Mouse (Mus musculus): ENCODE measurements around the gene Lrig3. TPM values are rescaled to one million over a fixed set of nuclear protein-coding genes. Genes with fewer than 3 reads are reported as not detected.
A peak's percentile ranks its signal among the peaks of the same experiment; 100 is the strongest.

Gene Lrig3
- total RNA-seq, 4 experiments from 2014 or later, result 4.5 to 5.9 (median 4.7) TPM

- peak; percentile 16 for DNase-seq
Measured at GRCm38 (mm10) chr10:125966481-125967251, 698 bp downstream of the Lrig3 start.

GRCm38 (mm10) chr10:125967436-125968160, 1.6 kb downstream of the Lrig3 start:
- no peak for DNase-seq

GRCm38 (mm10) chr10:125968191-125969132, 2.5 kb downstream of the Lrig3 start:
- no peak for DNase-seq

- no peak for DNase-seq
Measured at GRCm38 (mm10) chr10:125969133-125969490, 3.1 kb downstream of the Lrig3 start.

GRCm38 (mm10) chr10:125970031-125970430, 4.1 kb downstream of the Lrig3 start:
- DNase-seq, result no peak

- no peak for DNase-seq
Measured at GRCm38 (mm10) chr10:125970500-125970899, 4.5 kb downstream of the Lrig3 start.

GRCm38 (mm10) chr10:125973726-125974125, 7.8 kb downstream of the Lrig3 start:
- DNase-seq, result no peak

GRCm38 (mm10) chr10:125981938-125982337, 16.0 kb downstream of the Lrig3 start:
- no peak for DNase-seq

- no peak for DNase-seq
Measured at GRCm38 (mm10) chr10:125984473-125985035, 18.6 kb downstream of the Lrig3 start.

- DNase-seq, result no peak
Measured at GRCm38 (mm10) chr10:125985795-125986194, 19.8 kb downstream of the Lrig3 start.

- DNase-seq, result no peak
Measured at GRCm38 (mm10) chr10:125986443-125986842, 20.5 kb downstream of the Lrig3 start.

GRCm38 (mm10) chr10:125987307-125987706, 21.3 kb downstream of the Lrig3 start:
- DNase-seq, result no peak

- DNase-seq, result no peak
Measured at GRCm38 (mm10) chr10:125988037-125988436, 22.1 kb downstream of the Lrig3 start.

- no peak for DNase-seq
Measured at GRCm38 (mm10) chr10:125989890-125990289, 23.9 kb downstream of the Lrig3 start.

GRCm38 (mm10) chr10:125990394-125990793, 24.4 kb downstream of the Lrig3 start:
- no peak for DNase-seq

GRCm38 (mm10) chr10:125991819-125992218, 25.9 kb downstream of the Lrig3 start:
- DNase-seq, result no peak

- DNase-seq, result peak; percentile 29
Measured at GRCm38 (mm10) chr10:125994855-125995254, 28.9 kb downstream of the Lrig3 start.

GRCm38 (mm10) chr10:125995701-125996100, 29.7 kb downstream of the Lrig3 start:
- DNase-seq, result no peak

- DNase-seq, result no peak
Measured at GRCm38 (mm10) chr10:125996989-125997388, 31.0 kb downstream of the Lrig3 start.

GRCm38 (mm10) chr10:125999561-125999960, 33.6 kb downstream of the Lrig3 start:
- no peak for DNase-seq

- DNase-seq, result no peak
Measured at GRCm38 (mm10) chr10:126000861-126001390, 35.0 kb downstream of the Lrig3 start.
